Mouse (Mus musculus) cortical plate, adult 2 months (tissue): Measurements from ENCODE around the gene L3mbtl1.

Experiments used
- CTCF ChIP-seq: fragments of 200-500 bp; IDR thresholded peaks from 2 replicates; pipeline ENCODE4 v1.5.1; 2011; ENCODE audit warnings: mild to moderate bottlenecking, control low read depth, low read length; ENCODE audit not compliant: insufficient read depth; ENCODE audit errors: extremely low read depth
- POLR2A ChIP-seq: fragments of 200-500 bp; IDR thresholded peaks from 2 replicates; pipeline ENCODE4 v1.6.1; 2011; ENCODE audit warnings: mild to moderate bottlenecking, low read length, control low read depth; ENCODE audit not compliant: insufficient read depth; ENCODE audit errors: extremely low read depth

- TF ChIP-seq CTCF, result no peak
- TF ChIP-seq POLR2A, result no peak
Observed at GRCm38 (mm10) chr2:162899880-162900589, 43.2 kb upstream of the L3mbtl1 start.
